Mouse (Mus musculus): Measurements from ENCODE around the gene Ugt1a8.
"Not testable (repeated sequence)": the region's sequence is repeated elsewhere in the genome, so short reads cannot be mapped to it uniquely, and the experiment has no call there.

Gene Ugt1a8

DNA sequence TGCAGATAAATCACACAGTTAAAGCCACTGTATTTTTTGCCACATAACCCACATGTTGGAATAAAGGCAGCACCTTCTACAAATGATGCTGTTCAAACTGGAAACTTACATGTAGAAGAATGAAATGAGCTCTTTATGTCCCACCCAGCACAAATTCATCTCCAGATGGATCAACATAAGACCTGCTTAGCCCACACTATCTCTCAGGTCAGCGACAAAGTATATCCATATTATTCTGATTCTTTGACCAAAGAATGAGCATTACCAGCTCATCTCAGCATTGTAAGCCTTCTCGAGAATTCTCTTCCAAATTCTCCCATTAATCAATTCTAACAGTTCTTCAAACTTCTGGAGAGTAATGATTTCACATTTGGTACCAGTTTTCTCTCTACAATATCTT is 134.6 kb downstream of the Ugt1a8 start:
- DNase-seq (ENCODE audit: low spot score in 2 of 2): no peak

DNA sequence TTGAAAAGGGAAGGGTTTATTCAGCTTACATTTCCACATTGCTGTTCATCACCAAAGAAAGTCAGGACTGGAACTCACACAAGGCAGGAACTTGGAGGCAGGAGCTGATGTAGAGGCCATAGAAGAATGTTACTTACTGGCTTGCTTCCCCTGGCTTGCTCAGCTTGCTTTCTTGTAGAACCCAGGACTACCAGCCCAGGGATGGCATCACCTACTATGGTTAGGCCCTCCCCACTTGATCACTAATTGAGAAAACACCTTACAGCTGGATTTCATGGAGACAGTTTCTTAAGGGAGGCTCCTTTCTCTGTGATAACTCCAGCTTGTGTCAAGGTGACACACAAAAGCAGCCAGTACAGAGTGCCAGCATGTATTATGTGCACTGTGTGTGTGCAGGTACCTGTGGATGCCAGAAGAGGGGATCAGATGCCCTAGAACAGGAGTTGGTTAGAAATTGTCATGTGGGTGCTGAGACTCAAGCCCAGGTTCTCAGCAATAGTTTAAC is 135.4 kb downstream of the Ugt1a8 start:
- DNase-seq (ENCODE audit: low spot score in 2 of 2): not testable (repeated sequence)

DNA sequence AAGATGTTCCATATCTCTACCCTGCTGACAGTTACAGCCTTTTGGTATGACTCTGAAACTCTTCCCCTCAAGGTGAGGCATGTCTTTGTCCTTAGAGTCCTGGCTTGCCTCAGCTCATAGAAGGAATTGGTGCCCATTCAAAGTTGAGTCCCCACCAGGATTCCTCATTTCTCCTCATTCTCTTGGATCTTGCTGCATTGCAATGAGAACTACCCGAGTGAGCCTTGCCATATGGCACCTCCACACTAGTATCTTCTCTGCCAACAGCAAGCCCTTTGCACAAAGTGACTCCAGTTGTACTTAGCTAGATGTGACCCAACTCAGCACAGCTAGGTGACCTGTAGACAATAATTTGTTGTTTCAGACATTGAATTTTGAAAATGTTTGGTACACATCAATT is 136.0 kb downstream of the Ugt1a8 start:
- no peak for DNase-seq (ENCODE audit: low spot score in 2 of 2)

DNA sequence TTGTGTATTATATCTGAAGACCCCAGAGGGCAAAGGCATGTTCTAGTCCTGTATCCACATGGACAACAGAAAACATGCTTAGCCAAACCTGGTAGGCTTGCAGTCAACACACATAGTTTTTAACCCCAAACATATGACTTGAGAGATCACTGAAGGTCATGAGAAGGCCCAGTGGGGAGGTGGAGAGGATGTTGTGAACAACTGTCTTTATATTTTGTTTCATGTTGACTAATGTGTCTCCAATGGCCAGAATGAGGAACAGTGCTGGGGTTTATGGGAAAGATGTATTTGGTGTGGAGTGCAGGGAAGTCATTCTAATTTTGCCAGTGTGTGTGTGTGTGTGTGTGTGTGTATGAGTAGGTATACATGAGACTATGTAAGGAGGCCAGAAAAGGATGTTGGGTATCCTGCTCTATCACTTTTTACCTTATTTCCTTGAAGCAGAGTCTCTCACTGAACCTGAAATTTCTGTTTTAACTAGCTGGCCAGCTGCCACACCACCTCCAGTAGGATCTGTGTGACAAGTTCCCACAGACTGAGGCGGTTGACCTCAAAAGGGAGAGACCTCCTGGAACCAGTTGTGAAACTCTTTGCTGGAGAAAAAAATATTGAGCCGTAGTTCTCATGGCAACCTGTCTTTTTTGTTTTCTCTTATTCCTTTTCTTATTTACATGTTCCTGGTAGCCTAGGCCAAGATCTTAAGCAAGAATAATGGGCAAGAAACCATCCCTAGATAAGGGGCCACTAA is 136.6 kb downstream of the Ugt1a8 start:
- no peak for DNase-seq (ENCODE audit: low spot score in 2 of 2)

DNA sequence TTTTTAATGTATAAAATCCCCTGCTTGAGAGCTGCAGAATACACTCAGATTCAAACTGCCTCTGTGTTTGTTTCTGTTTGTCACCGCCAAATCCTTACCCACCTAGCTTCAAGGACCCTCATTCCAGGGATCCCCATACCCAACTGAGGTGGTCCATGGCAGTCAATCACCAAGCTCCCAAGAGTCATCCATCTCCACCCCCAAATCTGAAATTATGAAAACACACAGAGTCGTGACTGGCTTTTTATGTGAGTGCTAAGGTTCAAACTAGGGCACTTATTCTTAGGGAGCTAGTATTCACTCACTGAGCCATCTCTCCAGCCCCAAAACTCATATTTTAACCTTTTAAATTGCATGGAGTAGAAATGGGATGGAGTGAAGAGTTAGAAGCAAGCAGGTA is 137.7 kb downstream of the Ugt1a8 start:
- DNase-seq (ENCODE audit: low spot score in 2 of 2): not testable (repeated sequence)

DNA sequence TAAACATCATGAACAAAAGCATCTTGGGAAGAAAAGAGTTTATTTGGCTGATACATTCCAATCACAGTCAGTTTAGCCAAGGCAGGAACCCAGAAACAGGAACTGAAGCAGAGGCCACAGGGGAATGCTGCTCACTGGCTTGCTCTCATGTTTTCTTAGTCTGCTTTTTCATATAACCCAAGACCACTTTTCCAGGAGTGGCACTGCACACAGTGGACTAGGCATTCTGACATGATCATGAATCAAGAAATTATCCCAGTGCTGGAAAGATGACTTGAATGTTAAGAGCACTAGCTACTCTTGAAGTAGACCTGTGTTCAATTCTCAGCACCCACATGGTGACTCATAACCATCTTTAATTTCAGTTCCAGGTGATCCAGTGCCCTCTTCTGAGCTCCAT is 138.1 kb downstream of the Ugt1a8 start:
- no peak for DNase-seq (ENCODE audit: low spot score in 2 of 2)

DNA sequence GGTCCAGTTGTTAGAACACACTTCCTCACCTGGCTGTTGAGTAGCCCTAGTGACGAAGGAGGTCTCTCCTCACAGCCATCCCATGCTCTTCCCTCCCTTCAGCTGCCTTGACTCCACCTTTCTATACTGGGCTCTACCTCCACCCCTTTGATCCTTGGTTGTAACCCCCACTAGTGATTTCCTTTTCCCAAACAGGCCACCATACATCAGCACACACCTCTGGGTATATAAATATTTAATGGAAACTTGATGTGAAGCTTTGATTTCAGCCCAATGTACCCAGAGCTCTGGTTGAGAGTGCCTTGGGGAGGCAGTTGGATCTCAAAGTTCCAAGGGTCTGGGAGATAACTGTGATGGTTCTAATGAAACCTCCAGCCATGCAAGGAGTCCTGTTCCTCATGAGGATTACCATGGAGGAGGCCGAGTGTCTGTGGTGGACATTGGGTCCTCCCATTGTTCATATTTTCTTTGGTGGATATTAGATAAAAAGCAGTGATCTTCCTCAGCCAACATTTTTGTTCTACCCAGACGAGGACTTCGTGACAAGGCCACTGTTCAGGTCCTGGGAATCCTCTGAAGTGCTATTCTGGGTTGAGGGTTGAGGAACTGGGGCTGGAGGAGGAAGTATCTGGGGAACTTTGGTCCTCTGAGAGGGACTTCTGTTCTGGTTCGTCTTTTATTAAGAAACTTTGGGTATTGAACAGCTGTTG is 139.2 kb downstream of the Ugt1a8 start, which contains the start of gene Mroh2a:
TSS of gene Mroh2a (plus strand) at position 317 of the 710 bp plus-strand sequence.
- no peak for DNase-seq (ENCODE audit: low spot score in 2 of 2)

DNA sequence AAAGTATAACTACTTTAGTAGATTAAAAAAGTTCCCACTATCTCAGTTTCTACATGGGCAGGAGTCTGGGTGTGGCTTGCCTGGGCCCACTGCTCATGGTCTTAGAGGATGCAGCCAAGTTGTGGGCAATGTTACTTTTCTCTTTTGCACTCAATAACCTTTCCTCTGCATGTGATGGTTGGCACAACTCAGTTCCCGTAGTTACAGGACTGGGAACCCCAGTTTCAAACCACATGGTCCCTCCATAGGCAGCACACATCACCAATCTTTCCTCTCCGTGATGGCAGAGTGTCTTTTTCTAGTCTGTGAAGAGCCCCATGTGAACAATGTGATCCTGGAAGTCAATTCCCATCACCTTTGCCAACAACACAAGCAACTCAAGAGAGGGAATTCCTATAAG is 139.9 kb downstream of the Ugt1a8 start:
- no peak for DNase-seq (ENCODE audit: low spot score in 2 of 2)

DNA sequence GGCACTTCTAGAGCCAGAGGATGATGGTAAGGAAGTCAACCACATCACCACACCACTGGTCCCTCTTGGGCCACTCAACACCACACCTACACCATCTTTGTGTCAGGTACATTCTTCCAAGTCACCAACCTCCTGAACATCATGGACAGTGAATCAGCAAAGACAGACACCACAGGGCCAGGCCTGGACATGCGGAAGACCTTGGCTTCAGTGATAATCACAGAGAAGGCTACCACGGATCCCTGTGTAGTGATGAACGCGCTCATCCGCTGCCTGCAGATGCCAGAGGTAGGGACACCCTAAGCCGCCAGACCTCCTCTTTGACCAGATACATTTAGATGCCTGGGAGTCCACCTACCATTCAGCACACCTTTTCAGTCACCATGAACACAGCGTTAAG is 140.5 kb downstream of the Ugt1a8 start:
- DNase-seq (ENCODE audit: low spot score in 2 of 2): no peak

DNA sequence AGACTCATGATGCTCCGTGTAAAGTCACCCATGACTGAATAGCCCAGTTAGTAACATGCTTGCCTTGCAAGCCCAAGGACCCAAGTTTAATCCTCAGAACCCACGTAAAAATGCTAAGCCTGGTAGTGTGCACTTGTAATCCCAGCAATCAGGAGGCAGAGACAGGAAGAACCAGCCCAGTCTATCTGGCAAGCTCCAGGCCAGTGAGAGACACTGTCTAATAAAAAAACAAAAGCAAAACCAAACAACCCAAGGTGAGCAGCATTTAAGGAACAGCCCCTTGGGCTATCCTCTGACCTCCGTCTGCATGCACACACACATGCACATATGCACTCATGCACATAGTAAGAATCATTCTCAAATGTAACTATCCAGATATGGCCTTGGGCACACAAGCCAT is 142.0 kb downstream of the Ugt1a8 start:
- no peak for DNase-seq (ENCODE audit: low spot score in 2 of 2)

DNA sequence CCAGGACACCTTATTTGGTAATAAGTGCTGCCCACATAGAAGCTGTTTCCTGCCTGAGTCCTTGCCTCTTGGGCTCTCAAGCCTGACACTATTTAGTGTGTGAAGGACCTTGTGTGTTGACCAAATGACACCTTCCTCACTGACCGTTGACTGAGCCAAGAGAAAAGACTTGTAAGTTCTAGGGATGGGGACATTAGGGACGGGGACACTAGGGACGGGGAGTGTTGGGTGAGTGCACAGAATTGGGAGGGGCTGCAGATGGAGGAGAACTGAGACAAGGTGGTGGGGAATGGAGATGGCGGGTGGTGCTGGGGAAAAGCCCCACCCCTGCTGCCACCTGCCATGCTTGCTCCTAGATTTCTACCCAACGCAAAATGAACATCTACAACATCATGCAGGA is 142.4 kb downstream of the Ugt1a8 start:
- no peak for DNase-seq (ENCODE audit: low spot score in 2 of 2)

DNA sequence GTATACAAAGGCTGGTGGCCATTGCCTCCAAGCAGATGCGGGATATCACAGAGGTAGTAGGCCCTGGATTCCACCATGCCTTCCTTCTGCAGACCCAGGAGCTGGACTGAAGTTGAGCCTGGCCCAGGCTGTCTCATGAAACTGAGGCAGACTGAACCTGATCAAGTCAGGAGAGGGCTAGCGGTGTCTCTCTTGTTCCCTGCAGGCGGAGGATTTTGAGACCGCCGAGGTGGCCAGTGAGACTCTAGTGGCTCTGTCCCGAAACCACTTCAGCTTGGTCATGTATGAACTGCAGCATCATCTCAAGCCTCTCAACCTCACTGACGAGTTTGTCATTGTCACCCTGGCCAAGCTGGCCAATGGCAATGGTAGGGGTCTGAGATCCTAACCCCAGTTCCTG is 142.8 kb downstream of the Ugt1a8 start:
- no peak for DNase-seq (ENCODE audit: low spot score in 2 of 2)

DNA sequence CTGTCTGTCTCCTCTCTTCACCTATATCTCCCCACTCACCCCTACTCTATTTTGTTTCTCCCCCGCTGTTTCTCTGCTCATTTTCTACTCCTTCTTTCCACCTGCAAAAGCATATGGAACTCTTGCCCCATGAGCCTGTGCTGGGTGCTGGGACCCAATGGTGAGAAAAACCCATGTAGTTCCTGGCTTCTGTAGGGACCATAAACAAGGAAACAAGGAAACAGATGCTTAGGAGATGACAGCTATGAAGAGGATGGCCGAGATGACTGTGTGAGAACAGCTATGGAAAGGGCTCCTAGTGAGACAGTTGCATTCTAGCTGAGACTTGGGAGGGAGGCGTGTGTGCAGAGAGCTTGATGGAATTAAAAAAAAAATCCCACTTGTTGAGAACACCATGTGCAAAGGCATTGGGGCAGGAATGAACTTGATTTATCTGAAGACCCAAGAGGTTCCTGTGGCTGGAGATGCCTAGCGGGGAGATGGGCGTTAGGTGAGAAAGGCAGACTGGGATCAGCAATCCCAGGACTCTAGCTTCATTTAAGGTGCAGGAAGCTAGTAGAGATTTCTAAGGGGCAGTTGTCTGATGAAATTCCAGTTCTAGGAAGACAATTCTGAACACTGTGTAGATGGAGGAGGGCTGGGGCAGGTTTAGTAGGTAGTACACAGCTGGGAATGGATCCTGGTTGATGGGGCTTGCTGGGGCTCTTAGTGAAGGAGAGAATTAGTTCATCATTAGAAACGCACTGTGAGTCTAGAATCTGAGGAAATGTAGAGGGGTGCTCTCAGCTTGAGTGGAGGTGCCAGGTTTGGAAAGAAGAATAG is 143.6 kb downstream of the Ugt1a8 start:
- DNase-seq (ENCODE audit: low spot score in 2 of 2): no peak

DNA sequence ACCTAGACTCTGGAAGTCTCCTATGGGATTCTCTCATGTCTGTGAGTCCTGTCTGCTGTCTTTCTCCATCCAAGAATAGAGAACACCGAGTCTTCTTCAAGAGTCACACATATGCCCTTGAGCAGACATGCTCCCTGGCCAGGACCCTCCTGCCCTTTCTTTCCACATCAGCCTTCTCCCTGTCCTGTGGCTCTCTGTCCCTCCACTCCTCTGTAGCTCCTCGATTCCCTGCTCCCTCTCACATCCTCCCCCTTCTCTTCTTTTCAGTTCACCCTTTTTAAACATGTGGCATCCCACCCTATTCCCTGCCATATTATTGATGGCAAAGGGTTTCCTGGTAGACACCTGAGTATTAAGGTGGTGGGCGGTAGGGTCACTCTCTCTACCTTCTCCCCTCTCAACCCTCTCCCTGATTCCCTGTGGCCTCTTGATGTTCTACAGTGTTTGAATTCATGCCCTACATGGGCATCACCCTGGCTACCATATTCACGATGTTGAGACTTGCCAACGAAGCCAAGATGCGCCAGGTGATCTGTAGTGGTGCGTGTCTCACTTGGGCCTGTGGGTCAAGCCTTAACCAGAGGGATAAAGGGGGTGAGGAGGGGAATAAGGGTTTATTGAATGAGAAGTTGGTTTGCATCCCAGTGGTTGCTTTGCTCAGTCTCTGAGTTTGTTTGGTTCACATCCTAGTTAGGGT is 144.3 kb downstream of the Ugt1a8 start:
- DNase-seq (ENCODE audit: low spot score in 2 of 2): no peak

DNA sequence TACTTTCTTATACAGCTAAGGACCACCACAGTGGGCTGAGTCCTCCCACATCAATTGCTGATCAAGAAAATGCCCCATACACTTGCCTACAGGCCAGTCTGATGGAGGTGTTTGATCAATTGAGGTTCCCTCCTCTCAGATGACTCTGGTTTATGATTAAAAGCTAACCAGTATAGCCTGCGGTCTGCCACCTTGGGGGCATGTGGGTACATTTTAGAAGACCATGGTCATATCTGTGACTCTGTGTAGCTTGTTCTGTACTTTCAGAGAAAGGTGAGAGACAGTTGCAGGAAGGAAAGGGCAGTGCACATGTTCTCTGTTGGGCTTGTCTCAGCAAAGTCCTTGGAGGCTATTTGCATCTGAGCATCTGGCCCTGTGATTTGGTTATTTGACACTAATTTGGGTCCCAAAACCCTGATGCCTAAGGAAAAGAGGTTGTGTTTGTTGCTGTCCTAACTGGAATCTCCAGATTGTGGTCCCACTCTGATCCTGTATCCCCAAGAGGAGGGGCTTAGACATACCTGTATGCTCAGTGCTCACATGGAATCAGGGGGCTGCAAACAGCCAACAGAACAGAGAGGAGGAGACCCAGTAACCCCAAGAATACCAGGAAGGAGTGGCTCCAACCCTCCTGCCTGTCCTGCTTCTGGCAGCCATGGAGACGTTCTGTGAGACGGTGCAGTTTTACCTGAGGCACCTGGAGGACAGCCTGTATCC is 145.2 kb downstream of the Ugt1a8 start:
- no peak for DNase-seq (ENCODE audit: low spot score in 2 of 2)

DNA sequence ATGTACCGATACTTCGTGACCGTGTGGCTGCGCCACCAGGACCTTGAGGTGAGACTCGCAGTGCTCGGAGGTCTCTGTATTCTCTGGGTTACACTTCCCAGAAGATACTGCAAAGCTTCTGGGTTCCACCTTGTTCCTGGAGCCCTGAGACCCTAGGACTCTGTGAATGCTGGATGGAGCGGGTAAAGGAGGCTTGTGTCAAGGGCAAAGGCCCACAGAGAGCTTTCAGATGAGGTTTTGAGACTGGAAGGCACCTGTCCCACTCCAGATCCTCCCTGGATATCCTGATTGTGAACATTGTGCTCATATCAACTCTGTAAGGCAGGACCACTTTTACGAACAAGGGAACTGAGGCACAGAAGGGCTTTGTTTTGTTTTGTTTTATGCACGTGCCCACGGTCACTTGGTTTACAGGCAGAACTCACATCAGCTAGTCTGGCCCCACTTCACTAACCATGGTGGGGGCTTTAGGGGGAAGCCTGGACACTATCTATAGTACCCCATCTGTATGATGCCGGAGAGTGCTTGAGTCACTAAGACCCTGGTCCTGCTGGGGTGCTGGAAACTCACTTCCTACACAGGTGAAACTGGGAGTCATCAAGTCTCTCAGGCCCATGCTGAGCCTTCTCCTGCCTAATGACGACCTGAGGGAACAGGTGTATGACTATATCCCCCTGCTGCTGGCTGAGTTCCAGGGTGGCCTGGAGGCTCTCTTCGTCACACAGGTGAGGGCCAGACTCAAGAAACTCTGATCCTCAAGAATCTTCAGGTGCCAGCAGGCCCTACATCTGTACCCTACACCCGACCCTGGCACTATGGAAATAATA is 146.0 kb downstream of the Ugt1a8 start:
- DNase-seq (ENCODE audit: low spot score in 2 of 2): no peak

DNA sequence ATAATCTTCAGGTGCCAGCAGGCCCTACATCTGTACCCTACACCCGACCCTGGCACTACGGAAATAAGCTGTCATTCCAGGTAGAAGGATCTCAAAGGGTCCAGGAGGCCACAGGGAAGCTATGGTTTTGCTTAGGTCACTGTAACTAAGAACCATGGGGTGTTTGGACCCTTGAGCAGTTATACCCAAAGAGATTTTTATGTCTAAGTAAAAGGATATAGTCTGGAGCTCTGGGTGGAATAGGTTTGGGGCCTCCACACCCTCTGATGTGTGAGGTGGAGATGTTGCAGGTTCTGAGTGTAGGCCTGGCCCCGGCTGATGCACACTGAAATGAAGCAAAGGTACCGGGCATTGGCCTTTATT is 146.6 kb downstream of the Ugt1a8 start:
- DNase-seq (ENCODE audit: low spot score in 2 of 2): no peak

DNA sequence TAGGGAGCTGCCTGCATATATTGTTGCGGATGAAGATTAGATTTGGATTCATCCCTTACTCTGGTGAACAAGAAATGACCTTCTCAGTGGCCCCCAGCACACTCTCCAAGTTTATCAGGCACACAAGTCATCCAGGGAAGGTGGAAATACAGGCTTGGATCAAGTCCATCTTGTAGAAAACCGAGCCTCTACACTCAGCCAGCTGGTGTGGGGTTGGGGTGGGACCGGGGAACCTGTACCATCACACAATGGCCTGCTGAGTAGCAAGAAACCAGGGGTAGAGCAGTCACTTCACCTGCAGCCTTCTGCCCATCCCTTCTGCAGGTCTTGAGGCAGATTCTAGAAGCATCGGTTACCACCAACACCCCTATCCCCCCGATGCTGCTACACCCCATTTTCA is 147.0 kb downstream of the Ugt1a8 start:
- DNase-seq (ENCODE audit: low spot score in 2 of 2): no peak

DNA sequence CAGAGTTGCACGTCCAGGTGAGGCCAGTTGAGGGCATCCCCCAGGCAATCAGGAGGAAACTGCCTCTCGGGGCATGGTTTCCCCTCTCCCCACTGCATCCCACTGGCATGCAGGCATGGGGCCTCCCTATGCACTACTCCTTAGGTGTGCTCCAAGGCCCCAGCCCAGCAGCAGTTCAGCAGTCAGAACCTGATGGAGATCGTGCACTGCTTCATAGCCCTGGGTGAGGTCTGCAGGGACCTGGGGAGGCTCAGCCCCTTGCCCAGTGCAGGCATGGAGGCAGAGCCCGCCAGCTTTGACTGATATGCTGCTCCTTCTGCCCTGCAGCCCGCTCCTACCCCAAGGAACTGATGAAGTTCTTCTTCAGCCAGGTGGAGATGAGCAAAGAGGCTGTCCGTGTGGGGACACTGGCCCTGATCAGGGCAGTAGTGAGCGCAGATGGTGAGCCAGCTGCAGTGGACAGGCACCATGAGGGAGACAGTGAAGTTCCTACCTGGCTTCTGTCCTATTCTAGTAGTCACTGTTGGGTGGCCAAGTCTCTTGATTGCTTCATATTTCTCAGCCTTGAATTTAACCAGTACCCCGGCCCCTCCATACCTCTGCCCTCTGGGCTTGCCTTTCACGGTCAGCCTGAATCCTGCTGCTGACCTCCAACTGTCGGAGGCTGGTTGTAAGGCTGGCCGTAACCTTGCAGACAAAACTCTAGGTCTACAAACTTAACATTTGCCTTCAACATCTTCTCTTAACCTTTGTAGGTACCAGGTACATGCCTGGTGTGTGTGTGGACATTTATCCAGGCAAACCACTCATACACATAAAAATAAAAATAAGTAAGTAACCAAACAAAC is 147.7 kb downstream of the Ugt1a8 start:
- no peak for DNase-seq (ENCODE audit: low spot score in 2 of 2)
